26 mouse cellular contexts compared by ENCODE assay signal in the genomic region with DNA sequence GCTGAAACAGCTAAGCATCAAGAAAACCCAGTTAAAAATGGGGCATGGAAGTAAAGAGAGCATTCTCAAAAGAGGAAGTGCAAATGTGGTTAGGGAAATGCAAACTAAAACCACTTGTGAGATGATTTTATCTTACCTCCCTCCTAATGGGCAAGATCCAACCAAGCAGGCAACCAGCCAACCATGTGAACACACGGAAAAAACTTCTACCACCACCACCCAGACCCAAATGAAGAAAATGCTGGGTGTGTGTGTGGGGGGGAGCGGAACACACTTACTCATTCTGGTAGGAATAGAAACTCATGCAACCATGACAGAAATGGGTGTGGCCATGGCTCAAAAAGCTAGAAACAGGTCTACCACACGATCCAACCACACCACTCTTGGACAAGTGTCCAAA. TPM values are rescaled to one million over a fixed set of nuclear protein-coding genes. Genes with fewer than 3 reads are reported as not detected.
DNase-seq lines count a peak whose midpoint lies in the region; ATAC-seq lines count a peak whose summit lies in the region.
"Had no signal": no experiment of that assay in that cellular context is flagged by ENCODE, and none has a peak within 500 bp of the region (broad histone marks: within the 10 kb centered on the region; RNA-seq: fewer than 3 reads in every experiment).

No protein-coding gene starts in this region.

- peak; percentile 57 for ATAC-seq in megakaryocyte, adult 5-6 weeks (ENCODE audit: poor library complexity, severe bottlenecking)
- ATAC-seq: CD4-positive, CD25-positive, alpha-beta regulatory T cell, adult 4 months; forebrain, embryonic 14.5 days; intestine, embryonic 16.5 days; midbrain, embryonic 15.5 days had no signal

- DNase-seq in A20 (ENCODE audit: low read depth, low spot score) = peak; percentile 74
- peak; percentile 35 for DNase-seq in CD4-positive helper T cell, adult 2 months (ENCODE audit: low read depth, low spot score)
- peak; percentile 36 for DNase-seq in NIH3T3 (ENCODE audit: low read depth)
- no peak for DNase-seq in adrenal gland, adult 18-20 months (ENCODE audit: low spot score in 2 of 2)
- DNase-seq in kidney, postnatal 10 days = no peak
- no peak for DNase-seq in gastrocnemius, adult 8-10 months (ENCODE audit: low spot score in 2 of 2)
- DNase-seq: adrenal gland, adult 8-10 months; cerebellum, adult 8-10 months; cerebellum, postnatal 36 days; embryo, embryonic 11 days; gastrocnemius, adult 2 months; kidney, adult 8-10 months; kidney, postnatal 14 days; lung, postnatal 36 days; retina, postnatal 1 day; right cerebral cortex, postnatal 14 days; thymus, adult 18-20 months; thymus, postnatal 25 days had no signal

RNA-seq across cellular contexts. Expression of a gene that starts 12.4 kb away (rescaled TPM):
- not detected in 2 replicates for total RNA-seq in megakaryocyte, adult 5-6 weeks (2015)
- total RNA-seq in megakaryocyte, adult 5-6 weeks (2017) = not detected in 2 replicates
- 1 to 10 TPM in 1 of 2 experiments, under 1 TPM in 1; 0.93 to 1.2 TPM for total RNA-seq in adrenal gland, adult 18-20 months (2021)
- total RNA-seq in gastrocnemius, adult 8-10 months (2022) = under 1 TPM in 1 of 4 experiments, not detected in 3; 0.15 TPM
- total RNA-seq: gastrocnemius, adult 2 months; gastrocnemius, postnatal 4 days; heart, postnatal 25 days; megakaryocyte-erythroid progenitor cell, adult 5-6 weeks had no signal

Comparison
In these comparisons a context has a peak if more than half of its experiments do, and no peak if none do; other contexts are left out.
1. DNase-seq: peak in A20 (single experiment), CD4-positive helper T cell, adult 2 months (single experiment) and NIH3T3 (single experiment); none in adrenal gland, adult 18-20 months (0 of 2), kidney, postnatal 10 days (single experiment) and gastrocnemius, adult 8-10 months (0 of 2).